Mouse (Mus musculus): ENCODE measurements around the gene Irf2bp1. TPM values are rescaled to one million over a fixed set of nuclear protein-coding genes. Genes with fewer than 3 reads are reported as not detected.

The Irf2bp1 gene
- total RNA-seq (2021): 10 to 100 TPM; 24.5 to 29.5 TPM

DNA sequence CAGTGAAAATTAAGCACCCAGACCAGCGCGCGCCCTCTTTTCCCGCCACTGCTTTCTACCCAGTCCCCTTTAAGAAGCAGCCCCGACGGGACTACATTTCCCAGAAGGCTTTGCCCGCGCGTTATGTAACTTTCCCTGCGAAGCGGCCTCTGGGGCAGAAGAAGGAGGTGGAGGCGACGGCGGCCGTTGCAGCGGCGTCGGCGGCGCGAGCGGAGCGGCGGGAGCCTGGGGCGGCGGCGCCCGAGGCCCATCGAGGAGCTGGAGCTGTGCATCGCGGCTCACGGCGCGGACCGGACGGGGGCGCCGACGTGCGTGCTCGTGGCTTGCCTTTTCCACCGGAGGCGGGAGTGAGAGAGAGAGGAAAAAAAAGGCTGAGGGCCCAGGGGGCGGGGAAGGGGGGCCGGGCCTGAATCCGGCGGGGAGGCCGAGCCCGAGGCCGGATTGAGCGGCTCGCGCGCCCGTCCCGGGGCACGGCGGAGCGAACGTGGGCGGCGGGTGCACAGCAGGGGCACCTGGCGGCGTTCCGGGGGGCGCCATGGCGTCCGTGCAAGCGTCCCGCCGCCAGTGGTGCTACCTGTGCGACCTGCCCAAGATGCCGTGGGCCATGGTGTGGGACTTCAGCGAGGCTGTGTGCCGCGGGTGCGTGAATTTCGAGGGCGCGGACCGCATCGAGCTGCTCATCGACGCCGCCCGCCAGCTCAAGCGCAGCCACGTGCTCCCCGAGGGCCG, at the start of gene Irf2bp1:
Gene Irf2bp1 (plus strand): TSS at position 143 of the 729 bp plus-strand sequence.
- intact Hi-C loops (cut with DNase I): loop anchor here (5.0 kb wide), 1 partner anchor 47 kb away; no protein-coding TSS in a partner anchor
- peak; percentile 97 for DNase-seq

DNA sequence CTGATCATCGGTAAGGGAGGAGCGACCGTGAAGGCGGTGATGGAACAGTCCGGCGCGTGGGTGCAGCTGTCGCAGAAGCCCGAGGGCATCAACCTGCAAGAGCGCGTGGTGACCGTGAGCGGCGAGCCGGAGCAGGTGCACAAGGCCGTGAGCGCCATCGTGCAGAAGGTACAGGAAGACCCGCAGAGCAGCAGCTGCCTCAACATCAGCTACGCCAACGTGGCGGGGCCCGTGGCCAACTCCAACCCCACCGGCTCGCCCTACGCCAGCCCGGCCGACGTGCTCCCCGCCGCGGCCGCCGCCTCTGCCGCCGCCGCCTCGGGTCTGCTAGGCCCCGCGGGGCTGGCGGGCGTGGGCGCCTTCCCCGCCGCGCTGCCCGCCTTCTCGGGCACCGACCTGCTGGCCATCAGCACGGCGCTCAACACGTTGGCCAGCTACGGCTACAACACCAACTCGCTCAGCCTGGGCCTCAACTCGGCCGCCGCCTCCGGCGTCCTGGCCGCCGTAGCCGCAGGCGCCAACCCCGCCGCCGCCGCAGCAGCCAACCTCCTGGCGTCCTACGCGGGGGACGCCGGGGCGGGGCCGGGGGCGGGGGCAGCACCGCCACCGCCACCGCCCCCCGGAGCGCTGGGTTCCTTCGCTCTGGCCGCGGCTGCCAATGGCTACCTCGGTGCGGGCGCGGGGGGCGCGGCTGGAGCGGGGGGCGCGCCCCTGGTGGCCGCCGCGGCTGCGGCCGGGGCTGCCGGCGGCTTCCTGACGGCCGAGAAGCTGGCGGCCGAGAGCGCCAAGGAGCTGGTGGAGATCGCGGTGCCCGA, 46.1 kb upstream of the Irf2bp1 start:
- intact Hi-C loops (cut with DNase I): loop anchor here (2.0 to 5.0 kb wide), 3 partner anchors 31 to 59 kb away; partner anchors contain the start of gene Irf2bp1
- peak; percentile 57 to 67 for DNase-seq

DNA sequence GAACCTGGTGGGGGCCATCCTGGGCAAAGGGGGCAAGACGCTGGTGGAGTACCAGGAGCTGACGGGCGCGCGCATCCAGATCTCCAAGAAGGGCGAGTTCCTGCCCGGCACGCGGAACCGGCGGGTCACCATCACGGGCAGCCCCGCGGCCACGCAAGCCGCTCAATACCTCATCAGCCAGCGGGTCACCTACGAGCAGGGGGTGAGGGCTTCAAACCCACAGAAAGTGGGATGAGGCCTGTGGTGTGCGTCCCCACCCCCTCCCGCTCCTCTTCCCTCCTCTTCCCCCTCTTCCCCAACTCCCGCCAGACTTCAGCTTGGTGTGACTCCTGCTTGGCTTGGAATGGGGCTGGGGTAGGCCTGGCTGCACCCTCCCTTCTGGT, 45.5 kb upstream of the Irf2bp1 start:
- intact Hi-C loops (cut with DNase I): loop anchor here (2.0 to 5.0 kb wide), 2 partner anchors 32 to 44 kb away; partner anchors contain the start of gene Irf2bp1
- no peak for DNase-seq

DNA sequence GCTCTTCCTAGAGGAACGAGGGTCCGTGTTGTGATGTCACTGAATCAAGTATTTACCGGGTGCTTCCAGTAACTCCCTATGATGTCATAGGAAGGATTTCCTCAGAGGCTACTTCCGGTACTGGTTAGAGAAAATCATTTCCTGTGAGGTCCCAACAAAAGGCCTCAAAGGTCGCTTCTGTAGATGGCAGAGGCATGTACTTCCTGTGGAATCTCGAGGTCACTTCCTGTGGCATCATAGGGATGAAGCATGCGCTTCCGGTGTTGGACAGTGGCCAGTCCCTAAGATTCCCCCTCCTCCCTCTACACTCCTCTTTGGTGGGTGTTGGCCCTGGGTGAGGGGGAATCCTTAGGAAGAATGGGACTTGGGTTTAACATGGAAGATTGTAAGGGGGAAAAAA, 44.4 kb upstream of the Irf2bp1 start:
- peak; percentile 49 to 60 for DNase-seq
- intact Hi-C loops (cut with DNase I): loop anchor here (2.0 to 5.0 kb wide), 2 partner anchors 33 to 43 kb away; partner anchors contain the start of gene Irf2bp1

DNA sequence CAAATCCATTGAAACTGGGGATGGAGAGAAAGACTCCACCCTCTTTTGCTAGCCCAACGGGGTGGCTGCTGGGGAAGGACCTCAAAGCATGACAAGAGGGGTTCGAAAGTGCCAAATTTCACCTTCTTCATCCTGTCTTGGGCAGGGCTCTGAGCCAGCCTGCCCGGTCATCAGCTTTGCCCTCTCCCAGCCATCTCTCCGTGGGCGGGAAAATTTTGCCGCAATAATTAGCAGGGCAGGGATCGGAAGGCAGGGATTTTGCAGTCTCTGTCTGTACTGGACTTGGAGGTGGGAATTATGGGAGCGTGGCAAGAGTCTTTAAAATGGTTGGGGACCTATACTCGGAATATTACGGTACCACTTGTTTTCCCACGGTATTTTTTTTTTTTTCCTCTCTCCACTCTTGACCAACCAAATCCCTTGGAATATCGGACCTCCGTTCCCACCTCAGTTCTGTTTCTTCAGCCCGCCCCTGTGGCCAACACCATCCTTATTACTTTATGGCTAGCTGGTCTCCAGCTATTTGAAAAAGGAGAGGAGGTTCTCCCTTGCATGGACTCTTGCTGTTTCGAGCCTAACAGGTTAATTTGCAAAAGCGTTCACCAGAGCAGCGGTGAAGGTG, 41.6 kb upstream of the Irf2bp1 start:
- intact Hi-C loops (cut with DNase I): no loop called here
- no peak for DNase-seq

DNA sequence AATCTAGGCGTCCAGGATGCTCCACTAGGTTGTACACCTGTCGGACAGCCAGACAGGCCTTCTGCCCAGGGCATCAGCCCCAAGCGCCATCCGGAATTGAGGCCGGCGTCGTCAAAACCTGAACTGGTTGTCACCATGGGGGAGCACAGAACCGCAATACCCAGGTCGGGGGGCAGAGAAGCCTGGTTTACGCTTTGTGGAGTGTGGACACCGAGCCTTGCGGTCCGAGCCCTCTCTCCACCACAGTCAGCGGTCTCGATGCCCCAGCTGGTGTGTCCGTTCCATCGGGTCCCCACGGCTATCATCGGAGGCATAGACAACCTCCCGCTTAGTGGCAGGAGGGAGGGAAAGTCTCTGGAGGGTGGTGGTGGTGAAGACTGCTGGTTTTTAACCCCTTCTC, 41.0 kb upstream of the Irf2bp1 start:
- DNase-seq: no peak
- intact Hi-C loops (cut with DNase I): no loop called here

DNA sequence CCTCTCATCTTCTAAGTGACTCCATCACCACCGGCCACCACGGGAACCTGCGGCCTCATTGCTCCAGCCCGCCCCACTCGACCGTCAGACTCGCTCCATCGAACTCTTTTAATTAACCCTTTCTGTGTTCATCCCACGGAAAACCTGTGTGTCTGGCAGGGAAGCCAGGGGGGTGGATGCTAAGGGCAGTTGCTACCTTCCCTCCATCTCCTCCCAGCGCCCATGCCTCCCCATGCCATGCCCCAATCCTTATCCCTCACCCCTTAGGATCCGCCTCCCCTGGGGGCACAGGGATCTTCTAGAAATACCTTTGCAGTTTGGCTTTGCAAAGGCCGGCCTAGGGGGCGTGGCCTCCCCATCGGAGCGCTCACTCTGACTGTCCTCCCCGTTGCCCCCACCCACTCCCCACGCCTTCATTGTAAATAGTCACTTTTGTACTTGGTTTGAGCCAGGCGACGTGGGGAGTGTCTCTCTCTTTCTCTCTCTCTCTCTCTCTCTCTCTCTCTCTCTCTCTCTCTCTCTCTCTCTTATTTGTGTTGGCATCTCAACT, 40.5 kb upstream of the Irf2bp1 start:
- intact Hi-C loops (cut with DNase I): no loop called here
- no peak for DNase-seq

DNA sequence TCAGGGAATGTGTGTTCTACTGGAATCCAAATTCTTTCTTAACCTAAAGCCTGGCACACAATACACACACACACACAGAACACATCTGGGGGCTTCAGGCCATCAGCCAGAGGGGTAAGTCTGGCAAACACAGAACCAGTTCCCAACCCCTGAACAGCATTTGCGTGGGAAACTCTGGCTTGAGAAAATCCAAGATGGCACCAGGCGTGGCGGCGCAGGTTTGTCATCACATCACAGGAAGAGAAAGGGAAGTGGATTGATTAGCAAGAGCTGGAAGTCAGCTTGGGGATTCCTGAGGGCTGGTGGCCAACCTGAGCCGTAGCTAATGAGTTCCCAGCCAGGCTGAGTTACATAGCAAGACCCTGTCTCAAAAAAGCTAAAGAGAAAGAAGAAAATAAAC, 38.5 kb upstream of the Irf2bp1 start:
- DNase-seq: no peak
- intact Hi-C loops (cut with DNase I): no loop called here

DNA sequence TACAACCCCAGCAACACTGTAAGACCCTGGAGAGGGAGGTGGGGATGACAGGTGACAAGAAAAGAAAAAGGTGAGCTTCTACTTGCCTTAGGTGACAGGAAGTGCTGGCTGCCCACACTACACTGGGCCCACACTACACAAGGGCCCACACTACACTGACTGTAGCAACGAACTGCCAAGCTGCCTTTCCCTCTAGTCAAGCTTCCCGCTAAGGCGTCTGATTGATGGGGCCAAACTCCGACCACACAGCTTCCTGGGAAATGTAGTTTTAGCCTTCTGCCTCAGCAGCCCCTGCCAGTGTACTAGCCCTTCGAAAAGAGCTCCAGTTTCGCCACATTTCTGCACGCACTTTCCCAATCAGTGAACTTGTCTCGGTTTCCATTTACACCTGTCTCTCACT, 36.2 kb upstream of the Irf2bp1 start:
- no peak for DNase-seq
- intact Hi-C loops (cut with DNase I): no loop called here

DNA sequence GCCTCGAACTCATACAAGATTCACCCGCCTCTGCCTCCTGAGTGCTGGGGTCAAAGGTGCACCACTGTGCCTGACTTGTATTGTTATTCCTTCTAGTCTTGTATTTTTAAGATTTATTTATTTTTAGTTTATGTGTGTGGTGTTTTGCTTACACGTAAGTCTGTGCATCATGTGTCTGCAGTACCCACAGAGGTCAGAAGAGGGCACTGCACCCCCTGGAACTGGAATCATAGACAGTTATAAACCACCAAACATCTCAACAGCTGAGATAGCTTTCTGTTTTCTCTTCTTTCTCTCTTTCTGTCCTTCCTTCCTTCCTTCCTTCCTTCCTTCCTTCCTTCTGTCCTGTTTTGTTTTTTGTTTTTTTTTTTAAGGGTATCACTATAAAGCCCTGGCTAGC, 32.9 kb upstream of the Irf2bp1 start:
- intact Hi-C loops (cut with DNase I): no loop called here
- DNase-seq: no peak

DNA sequence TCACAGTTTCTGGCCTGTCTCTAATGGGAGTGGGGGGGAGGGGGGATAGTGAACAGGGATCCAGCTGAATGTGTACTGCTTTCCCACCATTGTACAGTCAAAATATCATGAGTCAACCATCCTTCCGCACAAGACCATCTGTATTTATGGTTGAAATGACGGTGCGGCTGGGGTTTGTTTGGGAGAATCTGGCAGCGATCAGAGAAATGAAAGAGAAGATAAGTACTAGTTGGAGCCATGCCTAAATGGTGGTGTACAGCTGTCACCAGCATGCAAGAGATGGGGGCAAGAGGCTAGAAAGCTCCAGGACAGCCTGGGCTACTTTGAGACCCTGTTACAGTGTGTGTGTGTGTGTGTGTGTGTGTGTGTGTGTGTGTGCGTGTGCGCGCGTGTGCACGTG, 25.5 kb upstream of the Irf2bp1 start:
- no peak for DNase-seq
- intact Hi-C loops (cut with DNase I): no loop called here

DNA sequence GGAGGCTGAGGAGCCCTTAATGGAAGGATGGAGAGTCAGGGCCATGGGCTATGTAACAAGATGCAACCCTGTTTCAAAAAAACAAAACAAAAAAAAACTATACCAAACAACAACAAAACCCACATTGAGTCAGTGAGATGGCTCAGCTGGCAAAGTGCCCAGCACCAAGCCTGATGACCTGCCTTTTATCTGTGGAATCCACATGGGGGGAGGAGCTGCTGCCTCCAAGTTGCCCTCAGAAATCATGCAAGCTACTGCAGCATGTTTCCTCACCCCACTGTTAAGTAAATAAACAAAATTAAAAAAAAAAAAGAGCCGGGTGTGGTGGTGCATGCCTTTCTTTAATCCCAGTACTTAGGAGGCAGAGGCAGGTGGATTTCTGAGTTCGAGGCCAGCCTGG, 17.3 kb upstream of the Irf2bp1 start:
- intact Hi-C loops (cut with DNase I): no loop called here
- no peak for DNase-seq

DNA sequence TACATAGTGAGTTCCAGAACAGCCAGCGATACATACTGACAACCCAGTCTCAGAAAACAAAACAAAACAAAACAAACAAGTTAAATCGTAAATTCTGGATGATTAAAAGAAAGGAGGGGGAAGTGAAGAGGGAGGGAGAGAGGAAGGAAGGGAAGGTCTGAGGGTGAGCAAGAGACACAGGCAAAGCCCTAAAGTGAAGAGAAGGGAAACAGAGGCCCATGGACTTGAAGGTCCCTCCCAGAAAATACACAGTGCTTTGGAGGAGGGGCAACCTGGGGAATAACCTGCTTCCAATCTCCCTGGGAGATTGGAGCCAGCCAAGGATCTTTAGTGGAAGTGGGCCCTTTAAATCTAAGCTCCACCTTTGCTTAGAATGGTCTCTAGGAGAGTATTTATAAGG, 16.7 kb upstream of the Irf2bp1 start, which contains the start of gene Nanos2:
Gene Nanos2 (plus strand): TSS at position 301 of the 400 bp plus-strand sequence.
- intact Hi-C loops (cut with DNase I): no loop called here

DNA sequence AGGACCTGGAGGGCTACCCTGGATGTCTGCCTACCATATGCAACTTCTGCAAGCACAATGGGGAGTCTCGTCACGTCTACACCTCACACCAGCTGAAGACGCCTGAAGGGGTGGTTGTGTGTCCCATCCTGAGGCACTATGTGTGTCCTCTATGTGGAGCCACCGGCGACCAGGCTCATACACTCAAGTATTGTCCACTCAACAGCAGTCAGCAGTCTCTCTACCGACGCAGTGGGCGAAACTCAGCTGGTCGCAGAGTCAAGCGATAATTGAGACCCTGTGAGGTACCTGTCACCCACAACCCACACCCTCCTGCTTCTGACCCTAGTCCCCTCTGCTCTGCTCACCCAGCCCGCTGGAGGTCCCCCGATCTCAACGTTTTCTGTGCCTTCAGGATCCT, 16.1 kb upstream of the Irf2bp1 start:
- DNase-seq: no peak
- intact Hi-C loops (cut with DNase I): no loop called here

More for the DNA sequence above, 16.7 kb upstream of the Irf2bp1 start, which contains the start of gene Nanos2:
- no peak for DNase-seq

DNA sequence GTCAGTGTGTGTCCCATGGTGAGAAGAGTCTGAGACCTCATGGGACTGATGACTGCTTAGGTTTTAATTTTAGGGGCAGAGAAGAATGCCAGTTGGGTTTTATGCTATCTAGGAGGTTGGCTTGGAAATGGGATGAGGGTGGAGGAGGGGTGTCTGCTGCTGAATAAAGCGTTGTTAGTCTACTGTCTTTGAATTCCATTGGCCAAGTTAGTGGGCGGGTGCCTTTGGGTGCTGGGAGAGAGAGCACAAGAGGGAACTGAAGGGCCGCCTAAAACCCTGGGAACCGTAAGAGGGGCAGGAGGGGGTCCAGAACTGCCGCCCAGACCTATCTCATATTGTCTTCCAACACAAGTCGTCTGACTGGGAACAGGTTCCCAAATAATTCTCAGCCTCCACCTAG, 15.1 kb upstream of the Irf2bp1 start:
- no peak for DNase-seq
- intact Hi-C loops (cut with DNase I): no loop called here

DNA sequence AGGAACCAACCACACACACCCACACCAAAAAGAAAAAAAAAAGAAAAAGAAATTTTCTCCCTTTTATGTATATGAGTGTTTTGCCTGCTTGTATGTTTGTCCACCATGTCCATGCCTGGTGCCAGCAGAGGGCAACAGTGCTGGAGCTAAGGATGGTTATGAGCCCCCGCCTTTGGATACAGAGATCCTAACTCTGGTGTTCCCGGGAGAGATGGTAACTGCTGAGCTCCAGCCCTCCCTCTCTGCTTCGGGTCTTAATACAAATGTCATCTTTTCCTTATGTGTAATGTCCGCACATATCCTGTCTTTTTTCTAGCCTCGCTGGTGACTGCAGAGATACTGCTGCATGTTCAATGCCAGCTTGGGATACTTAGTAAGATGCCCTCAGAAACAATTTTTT, 13.8 kb upstream of the Irf2bp1 start:
- DNase-seq: no peak
- intact Hi-C loops (cut with DNase I): no loop called here

DNA sequence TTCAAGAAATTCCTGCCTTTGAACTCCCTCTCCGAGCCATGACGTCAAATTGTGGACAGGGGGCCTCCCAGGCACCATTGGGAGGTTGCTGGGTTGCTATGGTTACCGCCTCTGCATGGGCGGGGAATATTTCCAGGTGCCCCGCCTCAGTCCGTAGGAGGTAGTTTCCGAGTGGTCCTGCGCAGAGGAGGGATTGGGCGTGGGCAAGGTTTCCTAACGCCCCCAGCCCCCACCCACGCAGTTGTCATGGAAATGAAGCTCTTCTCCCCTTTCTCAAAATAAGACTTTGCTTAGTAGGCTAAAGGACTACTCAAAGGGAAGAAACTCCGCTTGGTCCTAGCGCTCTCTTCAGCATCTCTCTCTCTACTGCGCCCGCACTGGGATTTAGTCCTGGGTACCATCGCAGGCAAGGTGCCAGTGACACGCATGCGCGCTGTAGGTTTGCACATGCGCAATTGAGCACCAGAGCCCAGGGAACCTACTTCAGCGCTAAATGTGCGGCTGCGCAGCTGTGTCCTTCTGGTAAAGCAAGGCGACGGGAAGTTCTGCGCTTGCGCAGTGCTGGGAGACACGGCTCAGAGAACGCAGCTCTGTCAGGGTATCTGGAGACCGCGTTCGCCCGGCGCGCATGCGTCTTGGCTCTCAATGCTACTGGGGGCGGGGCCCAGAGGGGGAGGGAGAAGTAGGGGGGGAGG, 13.1 kb upstream of the Irf2bp1 start, which contains the start of gene Mypop:
Gene Mypop (plus strand): TSS at position 645 of the 695 bp plus-strand sequence.
- DNase-seq: peak; percentile 100
- intact Hi-C loops (cut with DNase I): no loop called here

DNA sequence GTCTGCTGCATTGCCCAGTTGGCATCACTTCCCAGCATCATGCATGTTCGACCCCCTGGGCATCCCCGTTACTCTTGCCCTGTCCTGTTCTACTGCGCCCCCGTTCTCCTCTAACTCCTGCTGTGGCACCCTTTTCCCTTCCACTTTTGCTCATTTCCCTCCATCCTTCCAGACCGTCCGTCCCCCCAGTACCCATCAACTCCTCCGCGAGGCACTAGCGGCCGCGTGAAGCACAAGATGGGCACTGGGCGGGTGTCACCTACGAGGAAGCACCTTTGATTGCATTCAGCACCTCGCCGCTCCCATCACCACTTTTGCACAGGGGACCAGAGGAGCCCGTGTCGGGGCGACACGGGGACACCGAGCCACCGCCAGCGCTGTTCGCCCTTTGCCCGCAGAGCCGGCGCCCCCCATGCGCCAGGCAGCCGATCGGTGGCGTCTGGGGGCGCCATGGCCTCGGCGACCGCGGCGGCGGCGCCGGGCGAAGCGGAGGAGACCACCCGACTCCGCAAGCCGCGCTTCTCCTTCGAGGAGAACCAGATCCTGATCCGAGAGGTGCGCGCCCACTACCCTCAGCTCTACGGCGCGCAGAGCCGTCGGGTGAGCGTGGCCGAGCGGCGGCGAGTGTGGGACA, 12.1 kb upstream of the Irf2bp1 start:
- peak in 1 of 2 experiments; percentile 35 for DNase-seq
- intact Hi-C loops (cut with DNase I): no loop called here

DNA sequence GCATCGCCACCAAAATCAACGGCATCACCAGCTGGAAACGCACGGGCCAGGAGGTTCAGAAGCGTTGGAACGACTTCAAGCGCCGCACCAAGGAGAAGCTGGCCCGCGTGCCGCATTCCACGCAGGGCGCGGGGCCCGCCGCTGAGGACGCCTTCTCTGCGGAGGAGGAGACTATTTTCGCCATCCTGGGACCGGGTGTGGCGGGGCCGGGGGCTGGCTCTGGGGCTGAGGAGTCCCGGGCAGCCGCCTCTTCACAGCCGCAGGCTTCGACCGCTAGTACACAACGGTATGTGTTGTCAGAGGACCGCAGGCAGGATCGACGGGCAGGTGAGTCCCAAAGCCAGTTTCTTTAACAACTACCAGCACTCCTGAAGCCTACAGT, 11.6 kb upstream of the Irf2bp1 start:
- DNase-seq: peak; percentile 27 to 34
- intact Hi-C loops (cut with DNase I): no loop called here

DNA sequence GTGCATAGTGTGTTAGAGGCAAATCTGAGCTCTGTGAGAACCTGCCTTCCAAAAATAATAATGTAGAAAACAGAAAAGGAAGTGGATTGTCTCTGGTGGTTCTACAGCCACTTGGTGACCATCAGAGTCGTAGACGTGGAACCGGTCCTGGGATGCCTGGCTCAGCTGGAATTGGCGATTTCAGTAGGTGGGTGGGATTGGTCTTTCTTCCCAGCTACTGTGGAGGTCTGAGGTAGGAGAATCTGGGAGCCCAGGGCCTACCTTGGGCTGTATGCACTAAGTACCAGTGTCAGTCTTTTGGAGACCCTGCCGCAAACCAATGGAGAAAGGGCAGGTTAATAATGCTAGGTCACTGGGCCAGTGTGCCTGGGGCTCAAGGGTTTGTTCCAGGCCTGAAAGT, 10.8 kb upstream of the Irf2bp1 start:
- DNase-seq: no peak
- intact Hi-C loops (cut with DNase I): no loop called here

Data from heart, postnatal 10 days (tissue).